Mouse (Mus musculus) liver, adult 2 months (tissue): ENCODE data around the gene Epas1. TPM values are rescaled to one million over a fixed set of nuclear protein-coding genes. Genes with fewer than 3 reads are reported as not detected.

ENCODE experiments used
- DNase-seq: peaks from one replicate; pipeline ENCODE4 v3.0.0-alpha.2; 2011; ENCODE audit warnings: low read depth, low spot score; ENCODE audit errors: extremely low read depth
- H3K27ac ChIP-seq: fragments of 200-500 bp; replicated peaks from 2 replicates; pipeline ENCODE4 v1.5.1; 2012; ENCODE audit warnings: low read depth, mild to moderate bottlenecking, control low read depth, inconsistent platforms, low read length; ENCODE audit not compliant: insufficient read depth
- H3K27me3 ChIP-seq: fragments of 200-500 bp; 2 replicates; pipeline ENCODE4 v1.6.1; 2012; ENCODE audit warnings: mild to moderate bottlenecking, moderate library complexity, low read length, inconsistent platforms; ENCODE audit not compliant: control insufficient read depth, insufficient read depth
- H3K36me3 ChIP-seq: fragments of 200-500 bp; 2 replicates; pipeline ENCODE4 v1.6.1; 2012; ENCODE audit warnings: low read length, inconsistent platforms; ENCODE audit not compliant: control insufficient read depth, insufficient read depth
- H3K4me1 ChIP-seq: fragments of 200-500 bp; 2 replicates; pipeline ENCODE4 v1.6.1; 2011; ENCODE audit warnings: low read length; ENCODE audit not compliant: control insufficient read depth, insufficient read depth
- H3K4me3 ChIP-seq: fragments of 200-500 bp; 2 replicates; pipeline ENCODE4 v1.5.1; 2011; ENCODE audit warnings: low read depth, mild to moderate bottlenecking, control low read depth, low read length, moderate library complexity; ENCODE audit not compliant: insufficient read depth
- H3K79me2 ChIP-seq: fragments of 200-500 bp; 2 replicates; pipeline ENCODE4 v1.6.1; 2012; ENCODE audit warnings: inconsistent platforms, mild to moderate bottlenecking, low read length, moderate library complexity; ENCODE audit not compliant: control insufficient read depth, insufficient read depth
- H3K9ac ChIP-seq: fragments of 200-500 bp; 2 replicates; pipeline ENCODE4 v1.6.1; 2012; ENCODE audit warnings: low read depth, mild to moderate bottlenecking, control low read depth, inconsistent platforms, low read length
- CTCF ChIP-seq: fragments of 200-500 bp; IDR thresholded peaks from 2 replicates; pipeline ENCODE4 v1.5.1; 2011; ENCODE audit warnings: low read depth, low read length, control low read depth
- POLR2A ChIP-seq: fragments of 200-500 bp; IDR thresholded peaks from 2 replicates; pipeline ENCODE4 v1.6.1; 2011; ENCODE audit warnings: low read length, control low read depth; ENCODE audit not compliant: insufficient read depth; ENCODE audit errors: extremely low read depth
- WGBS: fragments of 180-500 bp; shearing (Covaris S2); methylation state at CpG from one replicate; pipeline ENCODE4 v1.1.7; 2018; 5-methylcytosine and 5-hydroxymethylcytosine counted together
- polyA plus RNA-seq: library from polyadenylated mRNA; depleted of rRNA; stranded (reverse); fragments of >200 nt; gene quantifications from 2 replicates; pipeline ENCODE4 v1.2.3, GENCODE M21; 2012
- total RNA-seq: library from RNA; depleted of rRNA; stranded (reverse); fragments of >200 nt; gene quantifications from 2 replicates; pipeline ENCODE4 v1.2.3, GENCODE M21; 2014

Epas1 gene
- total and polyA plus RNA-seq, 2 experiments: 34.8 to 41.3 TPM

DNA sequence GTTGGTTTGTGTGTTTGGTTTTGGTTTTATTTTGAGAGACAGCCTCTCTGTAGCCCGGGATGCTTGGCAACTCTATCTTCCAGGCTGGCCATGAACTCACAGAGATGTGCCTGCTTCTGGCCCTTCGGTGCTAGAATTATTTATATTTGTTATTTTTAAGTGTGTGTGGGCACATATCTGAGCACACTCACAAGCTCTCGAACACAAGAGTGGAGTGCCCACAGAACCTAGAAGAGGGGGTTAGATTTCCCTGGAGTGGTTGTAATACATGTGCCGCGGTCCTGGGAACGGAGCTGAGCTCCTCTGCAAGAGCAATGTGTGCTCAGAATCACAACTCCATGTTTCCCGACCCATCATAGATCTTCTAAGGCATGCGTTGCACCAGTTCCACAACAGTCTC, 40.9 kb upstream of the Epas1 start:
- no peaks in the 10 kb centered on the region for H3K27me3 ChIP-seq
- no peak for TF ChIP-seq POLR2A
- H3K27ac ChIP-seq: peak overlapping the region; percentile 57
- DNase-seq: no peak
- H3K4me3 ChIP-seq: no peak overlapping the region
- H3K9ac ChIP-seq: no peak overlapping the region
- H3K79me2 ChIP-seq: no peaks in the 10 kb centered on the region
- WGBS: 67% methylated on average over 8 of the region's 8 CpGs
- peaks cover 17% of the 10 kb centered on the region for H3K4me1 ChIP-seq
- H3K36me3 ChIP-seq: no peaks in the 10 kb centered on the region

DNA sequence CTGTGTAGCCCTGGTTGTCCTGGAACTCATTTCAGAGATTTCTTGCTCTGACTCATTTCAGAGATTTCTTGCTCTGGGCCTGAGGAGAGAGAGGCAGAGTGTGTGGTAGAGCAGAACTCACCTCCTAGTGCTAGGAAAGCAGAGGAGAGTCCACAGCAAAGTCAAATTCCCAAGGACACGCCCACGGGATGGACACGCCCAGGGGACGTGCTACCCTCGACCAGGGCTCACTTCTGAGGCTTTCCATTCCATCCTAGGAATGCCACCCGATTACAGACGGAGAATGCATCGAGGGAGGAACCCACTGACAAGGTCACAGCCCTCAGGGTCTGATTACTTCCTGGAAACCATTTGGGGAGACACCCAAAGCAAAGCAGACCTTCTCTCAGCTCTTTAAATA, 39.9 kb upstream of the Epas1 start:
- peaks cover 17% of the 10 kb centered on the region for H3K4me1 ChIP-seq
- no peak overlapping the region for H3K9ac ChIP-seq
- no peaks in the 10 kb centered on the region for H3K36me3 ChIP-seq
- H3K4me3 ChIP-seq: no peak overlapping the region
- H3K27ac ChIP-seq: no peak overlapping the region
- 21% methylated on average over 8 of the region's 8 CpGs for WGBS
- TF ChIP-seq CTCF: no peak
- no peak for TF ChIP-seq POLR2A
- no peaks in the 10 kb centered on the region for H3K27me3 ChIP-seq
- DNase-seq: peak; percentile 61
- H3K79me2 ChIP-seq: no peaks in the 10 kb centered on the region

DNA sequence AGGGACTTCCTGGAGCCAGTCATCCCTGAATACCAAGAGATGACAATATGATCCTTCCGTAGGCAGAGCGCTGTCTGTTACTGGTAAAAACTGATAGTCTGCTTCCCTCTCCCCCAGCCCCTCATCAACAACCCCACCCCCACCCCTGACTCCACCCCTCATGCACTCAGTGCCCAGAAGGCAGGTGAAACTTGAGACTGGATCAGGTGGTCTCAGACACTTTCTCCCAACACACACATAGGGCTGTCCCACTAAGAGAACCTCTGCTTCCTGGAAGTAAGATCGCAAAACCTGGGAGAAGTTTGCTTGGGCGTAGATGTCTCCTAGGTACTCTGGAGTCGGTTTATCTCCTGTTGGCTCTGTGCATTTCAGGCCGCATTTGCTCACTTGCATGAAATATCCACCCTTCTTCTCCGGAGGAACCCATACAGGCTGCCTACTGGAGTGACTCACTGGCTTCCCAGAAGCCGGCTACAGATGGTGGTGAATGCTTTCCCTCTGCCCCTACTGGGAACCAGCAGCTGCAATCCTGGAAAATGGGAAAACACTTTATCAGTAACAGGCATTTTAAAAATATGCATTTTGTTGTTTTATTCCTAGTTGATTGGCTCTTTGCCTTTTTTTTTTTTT, 28.6 kb upstream of the Epas1 start:
- H3K4me3 ChIP-seq: no peak overlapping the region
- DNase-seq: no peak
- 79% methylated on average over 8 of the region's 8 CpGs for WGBS
- no peak overlapping the region for H3K27ac ChIP-seq
- no peaks in the 10 kb centered on the region for H3K27me3 ChIP-seq
- no peaks in the 10 kb centered on the region for H3K36me3 ChIP-seq
- no peaks in the 10 kb centered on the region for H3K4me1 ChIP-seq
- no peaks in the 10 kb centered on the region for H3K79me2 ChIP-seq
- no peak overlapping the region for H3K9ac ChIP-seq
- TF ChIP-seq CTCF (no peak), POLR2A (no peak)

DNA sequence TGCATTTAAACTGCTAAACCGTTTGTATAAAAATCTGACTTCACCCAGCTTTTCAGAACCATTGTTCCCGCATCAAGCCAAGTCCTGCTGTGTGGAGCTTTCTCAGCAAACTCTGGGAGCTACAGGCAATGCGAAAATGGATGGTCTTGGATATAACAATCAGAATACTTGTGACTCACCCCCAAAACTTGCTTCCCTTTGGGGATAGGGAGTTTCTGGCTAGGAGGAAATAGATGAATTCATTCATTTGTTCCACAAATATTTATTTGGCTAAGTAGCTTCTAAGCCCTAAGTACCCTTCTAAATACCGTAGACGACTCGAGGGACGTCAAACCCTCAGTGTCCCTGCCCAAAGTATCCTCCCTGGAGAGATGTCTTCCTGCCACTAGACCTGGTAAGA, 27.0 kb upstream of the Epas1 start:
- Histone ChIP-seq H3K4me1 (no peaks in the 10 kb centered on the region), H3K36me3 (no peaks in the 10 kb centered on the region), H3K27ac (no peak overlapping the region), H3K79me2 (no peaks in the 10 kb centered on the region), H3K4me3 (no peak overlapping the region), H3K9ac (no peak overlapping the region), H3K27me3 (no peaks in the 10 kb centered on the region)
- TF ChIP-seq POLR2A (no peak), CTCF (no peak)
- no peak for DNase-seq
- WGBS: 87% methylated on average over 7 of the region's 7 CpGs

DNA sequence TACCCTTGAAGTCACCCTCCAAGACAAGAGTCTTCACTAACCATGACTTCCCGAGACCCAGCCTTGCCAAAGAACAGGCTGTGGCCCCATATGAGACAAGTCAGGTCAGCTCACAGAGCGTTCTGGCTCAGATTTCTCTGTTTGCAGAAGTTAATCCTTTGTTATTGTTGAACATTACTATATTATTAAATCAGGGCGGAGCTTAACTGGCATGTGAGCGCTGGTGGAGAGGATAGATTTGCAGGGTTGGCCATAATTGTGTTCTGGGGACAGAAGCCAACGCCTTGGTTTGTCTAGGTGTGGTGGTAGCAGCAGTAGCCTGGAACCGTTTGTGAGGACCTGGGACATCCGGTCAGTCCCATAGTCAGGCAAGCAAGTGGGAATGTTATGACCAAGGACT, 26.5 kb upstream of the Epas1 start:
- Histone ChIP-seq H3K4me3 (no peak overlapping the region), H3K27ac (no peak overlapping the region), H3K79me2 (no peaks in the 10 kb centered on the region), H3K4me1 (no peaks in the 10 kb centered on the region), H3K36me3 (no peaks in the 10 kb centered on the region), H3K27me3 (no peaks in the 10 kb centered on the region), H3K9ac (no peak overlapping the region)
- no peak for DNase-seq
- no peak for TF ChIP-seq CTCF
- 94% methylated on average over 7 of the region's 7 CpGs for WGBS

DNA sequence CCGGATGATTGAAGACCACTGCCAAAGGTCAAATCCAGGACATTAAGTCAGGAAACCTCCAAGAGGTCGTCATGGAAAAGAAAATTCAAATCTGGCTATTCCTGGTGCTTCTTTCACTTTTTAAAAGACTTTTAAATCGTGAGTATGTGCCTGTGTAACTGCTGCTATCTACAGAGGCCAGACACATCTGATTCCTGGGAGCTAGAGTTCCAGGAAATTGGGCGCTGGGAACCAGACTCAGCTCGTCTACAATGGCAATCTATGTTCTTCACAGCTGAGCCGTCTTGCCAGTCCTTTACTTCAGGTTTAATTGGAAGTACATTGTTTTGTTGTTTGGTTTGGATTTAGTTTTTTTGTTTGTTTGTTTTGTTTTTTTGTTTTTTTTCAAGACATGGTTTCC, 22.2 kb upstream of the Epas1 start:
- 56% methylated on average over 6 of the region's 6 CpGs for WGBS
- no peak for TF ChIP-seq CTCF
- TF ChIP-seq POLR2A: no peak
- no peak overlapping the region for H3K9ac ChIP-seq
- DNase-seq: no peak
- H3K4me1 ChIP-seq: no peaks in the 10 kb centered on the region
- no peaks in the 10 kb centered on the region for H3K27me3 ChIP-seq
- no peaks in the 10 kb centered on the region for H3K36me3 ChIP-seq
- no peaks in the 10 kb centered on the region for H3K79me2 ChIP-seq
- H3K27ac ChIP-seq: no peak overlapping the region
- no peak overlapping the region for H3K4me3 ChIP-seq
